Mouse (Mus musculus) E14TG2a.4 (cell line): ENCODE data around the gene Prmt3.

Experiments used
- CTCF ChIP-seq: conservative IDR thresholded peaks from 2 replicates; pipeline ENCODE4 v1.5.1; 2014; ENCODE audit warnings: low read length
- NANOG ChIP-seq: IDR thresholded peaks from 2 replicates; pipeline ENCODE4 v1.6.1; 2014; ENCODE audit warnings: borderline replicate concordance, low read length, mixed read lengths
- POU5F1 ChIP-seq: IDR thresholded peaks from 2 replicates; pipeline ENCODE4 v1.6.1; 2014; ENCODE audit warnings: low read length, borderline replicate concordance

GRCm38 (mm10) chr7:49811346-49811745 is 33.2 kb downstream of the Prmt3 start:
- TF ChIP-seq CTCF = peak; percentile 22; the same call in 1 of the 2 replicates
- TF ChIP-seq POU5F1 = no peak
- no peak for TF ChIP-seq NANOG
